Mouse (Mus musculus): ENCODE results near the gene Ankrd13a. TPM values are rescaled to one million over a fixed set of nuclear protein-coding genes. Genes with fewer than 3 reads are reported as not detected.

The Ankrd13a gene
- total RNA-seq, 2 experiments from 2014 or later = 278 to 331 TPM

GRCm38 (mm10) chr5:114795231-114795630 is 20.8 kb downstream of the Ankrd13a start:
- ATAC-seq (replicated peaks; ENCODE audit: poor library complexity, severe bottlenecking) = no peak

- no peak for ATAC-seq (replicated peaks; ENCODE audit: poor library complexity, severe bottlenecking)
Measured at GRCm38 (mm10) chr5:114795653-114796052, 21.2 kb downstream of the Ankrd13a start.

- no peak for ATAC-seq (replicated peaks; ENCODE audit: poor library complexity, severe bottlenecking)
Measured at GRCm38 (mm10) chr5:114796299-114797012, 22.0 kb downstream of the Ankrd13a start.

GRCm38 (mm10) chr5:114797253-114797652 is 22.8 kb downstream of the Ankrd13a start:
- ATAC-seq (replicated peaks; ENCODE audit: poor library complexity, severe bottlenecking) = no peak

- no peak for ATAC-seq (replicated peaks; ENCODE audit: poor library complexity, severe bottlenecking)
Measured at GRCm38 (mm10) chr5:114799848-114800247, 25.4 kb downstream of the Ankrd13a start.

- ATAC-seq (replicated peaks; ENCODE audit: poor library complexity, severe bottlenecking) = no peak; the same call in 1 of the 2 replicates
Measured at GRCm38 (mm10) chr5:114801049-114801448, 26.6 kb downstream of the Ankrd13a start.

- no peak for ATAC-seq (replicated peaks; ENCODE audit: poor library complexity, severe bottlenecking)
Measured at GRCm38 (mm10) chr5:114801841-114802240, 27.4 kb downstream of the Ankrd13a start.

GRCm38 (mm10) chr5:114803231-114803630 is 28.8 kb downstream of the Ankrd13a start:
- ATAC-seq (replicated peaks; ENCODE audit: poor library complexity, severe bottlenecking) = no peak

- no peak for ATAC-seq (replicated peaks; ENCODE audit: poor library complexity, severe bottlenecking)
Measured at GRCm38 (mm10) chr5:114804335-114804734, 29.9 kb downstream of the Ankrd13a start.

- no peak for ATAC-seq (replicated peaks; ENCODE audit: poor library complexity, severe bottlenecking)
Measured at GRCm38 (mm10) chr5:114804958-114805357, 30.5 kb downstream of the Ankrd13a start.

GRCm38 (mm10) chr5:114805436-114806350 is 31.2 kb downstream of the Ankrd13a start:
- peak; percentile 87 for ATAC-seq (replicated peaks; ENCODE audit: poor library complexity, severe bottlenecking)

GRCm38 (mm10) chr5:114806636-114807035 is 32.2 kb downstream of the Ankrd13a start:
- ATAC-seq (replicated peaks; ENCODE audit: poor library complexity, severe bottlenecking) = no peak

- no peak for ATAC-seq (replicated peaks; ENCODE audit: poor library complexity, severe bottlenecking)
Measured at GRCm38 (mm10) chr5:114807063-114807462, 32.6 kb downstream of the Ankrd13a start.

GRCm38 (mm10) chr5:114807468-114807867 is 33.0 kb downstream of the Ankrd13a start:
- no peak; the same call in 1 of the 2 replicates for ATAC-seq (replicated peaks; ENCODE audit: poor library complexity, severe bottlenecking)

- no peak for ATAC-seq (replicated peaks; ENCODE audit: poor library complexity, severe bottlenecking)
Measured at GRCm38 (mm10) chr5:114807893-114808292, 33.4 kb downstream of the Ankrd13a start.

GRCm38 (mm10) chr5:114808385-114808784 is 33.9 kb downstream of the Ankrd13a start:
- no peak for ATAC-seq (replicated peaks; ENCODE audit: poor library complexity, severe bottlenecking)

- no peak for ATAC-seq (replicated peaks; ENCODE audit: poor library complexity, severe bottlenecking)
Measured at GRCm38 (mm10) chr5:114809181-114809756, 34.8 kb downstream of the Ankrd13a start.

- no peak for ATAC-seq (replicated peaks; ENCODE audit: poor library complexity, severe bottlenecking)
Measured at GRCm38 (mm10) chr5:114809826-114810225, 35.3 kb downstream of the Ankrd13a start.

GRCm38 (mm10) chr5:114813525-114814181 is 39.2 kb downstream of the Ankrd13a start:
- ATAC-seq (replicated peaks; ENCODE audit: poor library complexity, severe bottlenecking) = peak; percentile 85

GRCm38 (mm10) chr5:114816599-114816998 is 42.1 kb downstream of the Ankrd13a start:
- ATAC-seq (replicated peaks; ENCODE audit: poor library complexity, severe bottlenecking) = no peak
